Mouse (Mus musculus): ENCODE results near the gene Vax2.

DNA sequence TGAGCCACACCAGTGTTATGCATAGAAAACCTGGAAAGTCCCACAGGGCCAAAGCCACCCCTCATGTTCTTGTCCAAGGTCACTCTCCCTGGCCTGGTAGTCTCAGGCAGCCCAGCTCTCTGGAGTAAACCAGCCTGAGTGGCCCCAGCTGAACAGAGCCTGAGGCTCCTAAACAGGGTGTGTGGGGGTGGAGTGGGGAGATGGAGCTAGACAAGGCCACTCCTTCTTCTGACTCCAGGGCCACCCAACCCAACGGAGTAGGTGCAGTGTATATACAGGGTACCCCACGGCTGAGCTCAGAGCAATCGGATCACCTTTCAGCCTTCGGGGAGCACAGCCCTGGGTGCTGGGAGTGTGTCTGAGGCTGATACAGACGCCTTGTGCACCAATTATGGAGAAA is 33.1 kb downstream of the Vax2 start:
- TF ChIP-seq CTCF (IDR thresholded peaks at IDR 0.05; ENCODE audit: low read depth) (no peak), EP300 (IDR thresholded peaks at IDR 0.05; ENCODE audit: low read depth) (no peak)

Measured in heart, postnatal 0 days (tissue).